Mouse (Mus musculus): Measurements from ENCODE around the gene P4hb. TPM values are rescaled to one million over a fixed set of nuclear protein-coding genes. Genes with fewer than 3 reads are reported as not detected.

P4hb gene
- polyA plus RNA-seq, 1 experiment from 2014 or later = 800 TPM

DNA sequence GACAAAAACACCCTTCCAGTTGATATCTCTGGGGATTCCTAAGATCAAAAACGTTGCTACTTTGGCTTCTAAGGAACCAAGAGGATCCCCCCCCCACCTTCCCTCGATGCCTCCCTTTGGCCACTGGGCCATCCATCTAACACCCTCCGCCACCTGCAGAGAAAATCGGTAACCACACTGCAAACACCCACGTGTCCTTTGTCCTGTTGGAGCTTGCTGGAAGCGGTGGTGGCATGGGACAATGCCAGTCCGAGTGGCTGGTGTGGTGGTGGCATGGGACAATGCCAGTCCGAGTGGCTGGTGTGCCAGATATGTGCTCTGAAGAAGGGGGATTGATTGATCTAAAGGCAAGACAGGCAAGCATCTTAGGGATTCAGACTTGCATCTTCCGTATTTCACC lies 41.4 kb downstream of the P4hb start:
- Histone ChIP-seq H3K27ac (ENCODE audit: low read depth) (no peak overlapping the region), H3K4me1 (replicated peaks; ENCODE audit: control insufficient read depth, insufficient read depth, low read length) (peaks cover 2% of the 10 kb centered on the region; the same call in 1 of the 2 replicates), H3K4me2 (ENCODE audit: low read length) (no peak overlapping the region), H3K36me3 (ENCODE audit: control insufficient read depth, insufficient read depth, low read length) (no peaks in the 10 kb centered on the region), H3K27me3 (replicated peaks; ENCODE audit: control insufficient read depth, insufficient read depth, low read length) (peaks cover 65% of the 10 kb centered on the region), H3K9ac (ENCODE audit: low read length) (no peak overlapping the region), H3K4me3 (ENCODE audit: low read depth, low read length) (0 out of 2 replicates have a peak overlapping the region, but pooled peaks have one; percentile 39), H3K9me3 (ENCODE audit: control insufficient read depth, low read length) (no peaks in the 10 kb centered on the region)
- 23% methylated on average over 9 of the region's 9 CpGs for WGBS
- DNase-seq (ENCODE audit: low spot score) (no peak), ATAC-seq (replicated peaks; ENCODE audit: low FRiP score, low TSS enrichment, low read depth) (no peak)

DNA sequence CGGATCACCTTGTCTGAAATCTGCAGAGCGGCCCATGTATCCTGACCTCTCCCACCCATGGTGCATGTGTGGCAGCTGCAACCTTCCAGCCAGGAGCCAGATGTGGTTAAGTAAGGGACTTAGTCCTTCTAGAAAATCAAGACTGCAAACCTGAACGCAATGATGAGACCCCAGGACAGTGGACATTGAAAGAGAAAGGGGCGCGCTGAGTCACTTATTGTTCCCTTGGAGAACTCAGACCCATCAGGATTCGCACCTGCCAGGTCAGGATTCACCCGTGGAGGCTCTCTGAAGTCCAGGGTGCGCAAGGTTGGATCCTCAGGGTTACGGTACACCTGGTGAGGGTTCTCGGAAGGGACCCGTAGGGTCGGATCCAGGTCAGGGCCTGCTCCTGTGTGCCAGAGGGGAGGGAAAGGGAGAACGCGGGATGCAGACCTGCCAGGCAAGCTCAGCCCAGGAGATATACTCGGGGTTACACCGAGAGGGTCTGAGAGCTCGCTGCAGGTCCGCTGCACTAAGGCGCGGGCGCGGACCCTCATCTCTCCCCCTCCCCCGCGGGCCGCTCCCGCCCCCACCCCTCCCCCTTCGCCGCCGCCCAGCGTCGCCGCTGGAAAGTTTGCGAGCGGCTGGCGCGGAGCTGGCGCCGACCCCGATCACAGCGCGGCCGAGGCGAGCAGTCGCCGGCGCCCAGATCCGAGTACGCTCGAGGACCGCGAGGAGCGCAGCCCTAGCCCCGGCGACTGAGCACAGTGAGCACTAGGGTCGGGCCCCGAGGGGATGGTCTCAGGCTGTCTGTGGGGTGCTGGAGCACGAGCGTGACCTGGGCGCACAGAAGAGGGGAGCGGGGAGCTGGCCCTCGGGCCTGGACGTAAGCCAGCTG lies 42.7 kb downstream of the P4hb start, which contains the start of gene Gcgr:
Gcgr (plus strand) TSS at position 615 of the 880 bp plus-strand sequence.
- peak; percentile 50 for ATAC-seq (replicated peaks; ENCODE audit: low FRiP score, low TSS enrichment, low read depth)
- no peaks in the 10 kb centered on the region for H3K9me3 ChIP-seq (ENCODE audit: control insufficient read depth, low read length)
- H3K4me2 ChIP-seq (ENCODE audit: low read length) = peak within 1 kb of the TSS; percentile 84
- peaks cover 2% of the 10 kb centered on the region; the same call in 1 of the 2 replicates for H3K4me1 ChIP-seq (replicated peaks; ENCODE audit: control insufficient read depth, insufficient read depth, low read length)
- peaks cover 65% of the 10 kb centered on the region for H3K27me3 ChIP-seq (replicated peaks; ENCODE audit: control insufficient read depth, insufficient read depth, low read length)
- DNase-seq (ENCODE audit: low spot score) = peak; percentile 69
- H3K36me3 ChIP-seq (ENCODE audit: control insufficient read depth, insufficient read depth, low read length) = no peaks in the 10 kb centered on the region
- H3K27ac ChIP-seq (ENCODE audit: low read depth) = no peak within 1 kb of the TSS
- 9% methylated on average over 52 of the region's 62 CpGs for whole genome bisulfite sequencing
- H3K9ac ChIP-seq (ENCODE audit: low read length) = peak within 1 kb of the TSS; percentile 41
- H3K4me3 ChIP-seq (ENCODE audit: low read depth, low read length) = peak within 1 kb of the TSS; percentile 39

DNA sequence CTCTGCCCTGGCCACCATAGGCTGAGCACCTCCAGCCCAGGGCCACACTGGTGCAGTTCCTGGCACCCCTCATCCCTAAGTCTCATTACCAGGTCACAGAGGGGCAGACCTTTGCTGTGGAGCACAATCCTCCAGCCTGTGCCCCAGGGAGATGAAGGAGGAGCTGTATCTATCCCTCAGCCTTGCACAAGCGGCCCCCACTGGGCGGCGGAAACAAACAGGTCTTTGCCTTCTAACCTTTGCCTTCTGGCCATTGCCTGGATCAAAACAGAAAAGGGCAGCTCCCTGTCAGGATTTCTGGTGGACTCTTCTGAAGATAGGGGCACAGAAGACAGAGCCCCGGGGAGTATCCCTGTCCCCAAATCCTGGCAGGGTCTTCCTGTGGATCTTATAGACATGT lies 44.1 kb downstream of the P4hb start:
- peaks cover 2% of the 10 kb centered on the region; the same call in 1 of the 2 replicates for H3K4me1 ChIP-seq (replicated peaks; ENCODE audit: control insufficient read depth, insufficient read depth, low read length)
- H3K36me3 ChIP-seq (ENCODE audit: control insufficient read depth, insufficient read depth, low read length) = no peaks in the 10 kb centered on the region
- H3K27ac ChIP-seq (ENCODE audit: low read depth) = no peak overlapping the region
- H3K27me3 ChIP-seq (replicated peaks; ENCODE audit: control insufficient read depth, insufficient read depth, low read length) = peaks cover 60% of the 10 kb centered on the region
- 59% methylated on average over 4 of the region's 4 CpGs for WGBS
- DNase-seq (ENCODE audit: low spot score) (no peak), ATAC-seq (replicated peaks; ENCODE audit: low FRiP score, low TSS enrichment, low read depth) (no peak)
- no peaks in the 10 kb centered on the region for H3K9me3 ChIP-seq (ENCODE audit: control insufficient read depth, low read length)
- H3K9ac ChIP-seq (ENCODE audit: low read length) = no peak overlapping the region
- no peak overlapping the region for H3K4me3 ChIP-seq (ENCODE audit: low read depth, low read length)
- H3K4me2 ChIP-seq (ENCODE audit: low read length) = no peak overlapping the region

DNA sequence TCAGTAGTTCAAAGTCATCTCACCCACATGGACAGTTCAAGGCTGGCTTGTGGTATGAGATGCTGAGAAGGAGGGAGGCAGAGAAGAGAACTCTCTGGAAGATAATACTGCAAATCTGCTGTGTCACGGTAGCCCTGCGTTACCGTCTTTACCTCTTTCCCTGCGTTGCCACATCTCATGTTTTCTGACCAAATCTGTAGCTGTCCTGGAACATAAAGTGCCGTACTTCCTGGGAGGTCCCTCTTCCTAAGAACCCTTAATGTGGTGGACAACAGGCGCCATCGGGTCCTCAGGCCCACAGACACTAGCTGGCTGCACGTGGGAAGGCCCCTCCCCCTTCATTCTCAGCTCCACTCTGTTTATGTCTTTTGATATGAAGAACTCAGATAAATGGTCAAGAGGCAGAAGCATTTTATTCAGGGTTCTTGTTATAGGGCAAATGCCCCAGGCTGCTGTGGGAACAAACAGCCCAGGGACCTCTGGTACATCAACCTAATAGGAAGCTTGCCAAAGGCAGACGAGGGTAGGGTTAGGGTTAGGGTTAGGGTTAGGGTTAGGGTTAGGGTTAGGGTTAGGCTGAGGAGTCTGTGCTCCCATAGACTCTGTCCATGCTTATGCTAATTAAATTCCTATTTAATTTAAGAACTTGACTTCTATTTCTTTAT lies 45.2 kb downstream of the P4hb start:
- no peak overlapping the region for H3K27ac ChIP-seq (ENCODE audit: low read depth)
- WGBS = 77% methylated on average over 9 of the region's 9 CpGs
- DNase-seq (ENCODE audit: low spot score) = no peak

DNA sequence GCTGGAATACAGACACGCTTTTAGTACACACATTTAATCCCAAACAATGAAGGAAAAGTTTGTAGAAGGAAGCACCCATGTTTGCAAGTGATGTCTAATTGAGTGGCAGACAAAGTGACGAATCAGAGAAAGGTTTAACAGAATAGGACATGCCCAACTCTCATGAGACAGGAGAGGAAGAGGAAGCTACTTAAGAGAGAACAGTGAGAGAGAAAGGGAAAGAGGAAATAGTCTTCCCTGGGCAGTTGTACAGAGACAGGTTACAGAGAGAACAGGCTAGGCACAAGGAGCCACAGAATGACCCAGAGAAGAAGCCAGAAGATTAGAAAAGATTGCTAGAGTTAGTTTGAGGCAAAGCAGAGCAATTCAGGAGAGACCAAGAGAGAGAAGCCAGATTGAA lies 47.1 kb downstream of the P4hb start:
- Histone ChIP-seq H3K36me3 (ENCODE audit: control insufficient read depth, insufficient read depth, low read length) (no peaks in the 10 kb centered on the region), H3K9ac (ENCODE audit: low read length) (no peak overlapping the region), H3K4me1 (replicated peaks; ENCODE audit: control insufficient read depth, insufficient read depth, low read length) (peaks cover 2% of the 10 kb centered on the region; the same call in 1 of the 2 replicates), H3K27ac (ENCODE audit: low read depth) (no peak overlapping the region), H3K27me3 (replicated peaks; ENCODE audit: control insufficient read depth, insufficient read depth, low read length) (peaks cover 34% of the 10 kb centered on the region), H3K9me3 (ENCODE audit: control insufficient read depth, low read length) (no peaks in the 10 kb centered on the region), H3K4me3 (ENCODE audit: low read depth, low read length) (no peak overlapping the region), H3K4me2 (ENCODE audit: low read length) (no peak overlapping the region)
- ATAC-seq (replicated peaks; ENCODE audit: low FRiP score, low TSS enrichment, low read depth) (no peak), DNase-seq (ENCODE audit: low spot score) (no peak)
- WGBS = 76% methylated on average over 2 of the region's 2 CpGs

More for the DNA sequence above, 45.2 kb downstream of the P4hb start:
- Histone ChIP-seq H3K4me2 (ENCODE audit: low read length) (no peak overlapping the region), H3K9me3 (ENCODE audit: control insufficient read depth, low read length) (no peaks in the 10 kb centered on the region), H3K4me3 (ENCODE audit: low read depth, low read length) (no peak overlapping the region), H3K9ac (ENCODE audit: low read length) (no peak overlapping the region), H3K36me3 (ENCODE audit: control insufficient read depth, insufficient read depth, low read length) (no peaks in the 10 kb centered on the region), H3K27me3 (replicated peaks; ENCODE audit: control insufficient read depth, insufficient read depth, low read length) (peaks cover 52% of the 10 kb centered on the region), H3K4me1 (replicated peaks; ENCODE audit: control insufficient read depth, insufficient read depth, low read length) (peaks cover 2% of the 10 kb centered on the region; the same call in 1 of the 2 replicates)
- ATAC-seq (replicated peaks; ENCODE audit: low FRiP score, low TSS enrichment, low read depth) = no peak

DNA sequence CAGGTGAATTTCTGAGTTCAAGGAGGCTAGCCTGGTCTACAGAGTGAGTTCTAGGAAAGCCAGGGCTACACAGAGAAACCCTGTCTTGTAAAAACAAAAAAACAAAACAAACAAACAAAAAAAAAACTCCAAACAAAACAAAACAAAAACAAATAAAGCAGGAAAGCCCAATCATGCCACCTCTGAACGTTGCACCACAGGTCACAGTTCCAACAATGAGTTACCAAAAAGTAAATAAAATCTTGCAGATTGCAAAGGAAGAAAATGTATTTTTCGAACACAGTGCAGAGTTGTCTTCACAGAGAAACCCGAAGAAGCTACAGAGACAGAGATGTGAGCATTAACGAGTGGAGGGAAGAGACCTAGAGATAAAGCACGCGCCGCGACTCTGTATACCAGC lies 50.5 kb downstream of the P4hb start:
- 84% methylated on average over 8 of the region's 8 CpGs for WGBS
- no peak for ATAC-seq (replicated peaks; ENCODE audit: low FRiP score, low TSS enrichment, low read depth)
- H3K9me3 ChIP-seq (ENCODE audit: control insufficient read depth, low read length) = no peaks in the 10 kb centered on the region

DNA sequence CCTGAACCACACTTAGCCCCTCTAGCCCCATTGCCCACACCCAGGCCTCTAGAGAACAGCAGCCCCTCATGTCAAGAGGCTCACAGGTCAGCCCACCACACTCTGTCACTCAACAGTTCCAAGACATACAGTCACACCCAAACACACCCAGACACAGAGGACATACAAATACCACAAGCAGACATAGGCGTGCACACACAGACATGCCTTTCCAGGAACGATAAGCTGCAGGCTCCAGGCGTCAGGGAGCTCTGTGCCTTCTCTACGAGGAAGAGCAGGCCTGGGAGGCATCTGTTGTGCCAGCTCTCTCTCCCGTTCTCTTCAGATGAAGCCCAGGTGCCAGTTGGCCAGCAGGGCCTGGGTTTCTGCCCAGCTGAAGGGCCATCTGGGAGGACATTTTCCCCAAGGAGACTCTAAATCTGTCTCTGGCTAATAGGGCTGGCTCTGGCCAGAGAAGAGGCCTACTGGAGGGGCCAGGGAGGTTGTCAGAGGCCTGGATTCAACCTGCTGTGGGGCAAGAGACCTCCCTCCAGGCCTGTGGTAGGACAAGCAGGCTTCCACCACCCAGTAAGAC lies 52.0 kb downstream of the P4hb start:
- WGBS = 61% methylated on average over 5 of the region's 5 CpGs
- Histone ChIP-seq H3K9me3 (ENCODE audit: control insufficient read depth, low read length) (no peaks in the 10 kb centered on the region), H3K4me1 (replicated peaks; ENCODE audit: control insufficient read depth, insufficient read depth, low read length) (no peaks in the 10 kb centered on the region; the same call in 1 of the 2 replicates), H3K4me3 (ENCODE audit: low read depth, low read length) (no peak overlapping the region), H3K27ac (ENCODE audit: low read depth) (no peak overlapping the region), H3K36me3 (ENCODE audit: control insufficient read depth, insufficient read depth, low read length) (no peaks in the 10 kb centered on the region), H3K27me3 (replicated peaks; ENCODE audit: control insufficient read depth, insufficient read depth, low read length) (no peaks in the 10 kb centered on the region), H3K4me2 (ENCODE audit: low read length) (no peak overlapping the region), H3K9ac (ENCODE audit: low read length) (no peak overlapping the region)
- ATAC-seq (replicated peaks; ENCODE audit: low FRiP score, low TSS enrichment, low read depth) (no peak), DNase-seq (ENCODE audit: low spot score) (no peak)

More for the DNA sequence above, 50.5 kb downstream of the P4hb start:
- peaks cover 2% of the 10 kb centered on the region; the same call in 1 of the 2 replicates for H3K27me3 ChIP-seq (replicated peaks; ENCODE audit: control insufficient read depth, insufficient read depth, low read length)
- no peak overlapping the region for H3K4me2 ChIP-seq (ENCODE audit: low read length)
- H3K27ac ChIP-seq (ENCODE audit: low read depth) = no peak overlapping the region
- no peak for DNase-seq (ENCODE audit: low spot score)
- H3K9ac ChIP-seq (ENCODE audit: low read length) = no peak overlapping the region
- no peak overlapping the region for H3K4me3 ChIP-seq (ENCODE audit: low read depth, low read length)
- no peaks in the 10 kb centered on the region; the same call in 1 of the 2 replicates for H3K4me1 ChIP-seq (replicated peaks; ENCODE audit: control insufficient read depth, insufficient read depth, low read length)
- H3K36me3 ChIP-seq (ENCODE audit: control insufficient read depth, insufficient read depth, low read length) = no peaks in the 10 kb centered on the region

DNA sequence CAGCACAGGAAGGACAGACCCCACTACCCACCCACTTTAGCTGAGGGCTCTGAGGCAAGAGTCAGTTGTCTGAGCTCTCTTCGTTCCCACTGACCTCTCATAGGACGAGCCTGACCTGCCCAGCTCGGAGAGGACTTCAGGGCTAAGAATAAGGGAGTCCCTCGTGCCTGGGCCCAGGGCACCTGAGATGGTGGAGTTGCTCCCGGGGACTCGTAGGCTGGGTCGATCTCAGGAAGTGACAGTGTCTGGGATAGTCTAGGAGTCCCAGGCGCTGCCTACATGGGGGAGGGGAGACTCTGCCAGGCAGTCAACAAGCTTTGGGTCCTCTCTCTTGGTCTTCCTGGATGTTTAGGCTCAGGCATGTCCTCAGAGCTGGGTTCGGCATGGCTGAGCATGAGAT lies 52.6 kb downstream of the P4hb start:
- Histone ChIP-seq H3K4me3 (ENCODE audit: low read depth, low read length) (no peak overlapping the region), H3K36me3 (ENCODE audit: control insufficient read depth, insufficient read depth, low read length) (no peaks in the 10 kb centered on the region), H3K27me3 (replicated peaks; ENCODE audit: control insufficient read depth, insufficient read depth, low read length) (no peaks in the 10 kb centered on the region), H3K9me3 (ENCODE audit: control insufficient read depth, low read length) (no peaks in the 10 kb centered on the region), H3K27ac (ENCODE audit: low read depth) (no peak overlapping the region), H3K4me1 (replicated peaks; ENCODE audit: control insufficient read depth, insufficient read depth, low read length) (no peaks in the 10 kb centered on the region; the same call in 1 of the 2 replicates), H3K4me2 (ENCODE audit: low read length) (no peak overlapping the region), H3K9ac (ENCODE audit: low read length) (no peak overlapping the region)
- ATAC-seq (replicated peaks; ENCODE audit: low FRiP score, low TSS enrichment, low read depth) = no peak
- whole genome bisulfite sequencing = 72% methylated on average over 9 of the region's 9 CpGs
- DNase-seq (ENCODE audit: low spot score) = no peak

All from intestine, embryonic 14.5 days (tissue).